Mouse (Mus musculus) brown adipose tissue, adult 24 weeks (tissue): Measurements from ENCODE around the gene Dynlrb2. TPM values are rescaled to one million over a fixed set of nuclear protein-coding genes. Genes with fewer than 3 reads are reported as not detected.

Experiments
- H3K27ac ChIP-seq: fragments of 200-500 bp; replicated peaks from 2 replicates; pipeline ENCODE4 v1.5.1; 2012; ENCODE audit warnings: low read depth, mild to moderate bottlenecking, low read length
- H3K4me1 ChIP-seq: fragments of 200-500 bp; 2 replicates; pipeline ENCODE4 v1.6.1; 2012; ENCODE audit warnings: low read length, mixed read lengths; ENCODE audit not compliant: control insufficient read depth, insufficient read depth, insufficient read length
- H3K4me3 ChIP-seq: fragments of 200-500 bp; 2 replicates; pipeline ENCODE4 v1.5.1; 2012; ENCODE audit warnings: low read depth, mild to moderate bottlenecking, low read length, moderate library complexity; ENCODE audit not compliant: insufficient read depth
- polyA plus RNA-seq: library from polyadenylated mRNA; stranded (reverse); fragments of >200 nt; gene quantifications from 2 replicates; pipeline ENCODE4 v1.2.4, GENCODE M21; 2012; ENCODE audit not compliant: missing spikeins, insufficient read depth, insufficient read length

Dynlrb2 gene
- polyA plus RNA-seq, 1 experiment: not detected

DNA sequence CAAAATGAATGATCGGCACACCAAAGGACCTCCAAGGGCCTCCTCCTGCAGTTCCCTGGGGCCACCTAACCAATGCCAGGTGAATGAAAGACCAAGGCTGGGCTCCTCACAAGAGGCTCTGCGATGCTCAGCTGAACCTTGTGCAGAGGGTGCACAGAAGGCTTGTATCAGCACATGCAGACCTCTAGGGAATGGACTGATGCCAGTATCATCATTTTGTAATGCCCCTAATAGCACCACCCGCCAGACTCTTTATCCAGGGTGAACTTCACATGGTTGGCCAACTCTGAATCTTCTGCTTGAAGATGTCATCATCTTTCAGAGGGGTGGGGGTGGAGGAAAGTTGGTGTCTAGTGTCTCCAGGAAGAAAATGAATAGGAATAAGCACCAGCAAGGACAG is 16.9 kb downstream of the Dynlrb2 start:
- Histone ChIP-seq H3K4me3 (no peak overlapping the region), H3K27ac (no peak overlapping the region), H3K4me1 (no peaks in the 10 kb centered on the region)

DNA sequence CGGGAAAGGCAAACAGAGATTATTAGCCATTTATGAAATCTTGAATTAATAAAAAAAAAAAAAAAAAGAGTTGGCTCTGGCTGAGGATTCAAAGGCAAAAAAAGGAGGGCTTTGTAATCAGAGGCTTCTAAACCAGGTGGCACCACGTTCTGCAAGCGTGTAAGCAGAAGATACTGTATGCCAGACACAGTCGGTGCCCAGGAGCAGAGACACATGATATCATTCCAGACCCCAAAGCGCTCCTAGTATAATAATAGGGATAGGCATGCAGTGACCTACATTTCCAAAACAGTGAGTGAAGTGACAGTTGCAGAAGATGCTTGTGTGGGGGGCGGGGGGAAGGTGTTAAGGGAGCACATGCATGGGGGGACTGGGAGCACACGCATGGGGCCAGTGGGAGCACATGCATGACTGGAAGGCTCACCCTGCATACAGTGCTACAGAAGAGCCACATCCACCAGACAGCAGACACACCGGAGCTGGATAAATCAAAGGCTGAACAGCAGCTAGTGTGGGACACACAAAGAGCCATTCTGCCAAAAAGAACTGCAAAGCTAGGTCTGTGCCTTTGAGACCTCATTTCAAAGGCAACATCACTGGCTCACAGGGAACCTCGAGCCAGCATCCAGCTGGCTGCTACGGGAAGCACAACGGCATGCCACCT is 17.5 kb downstream of the Dynlrb2 start:
- no peaks in the 10 kb centered on the region for H3K4me1 ChIP-seq
- no peak overlapping the region for H3K4me3 ChIP-seq
- H3K27ac ChIP-seq: no peak overlapping the region

DNA sequence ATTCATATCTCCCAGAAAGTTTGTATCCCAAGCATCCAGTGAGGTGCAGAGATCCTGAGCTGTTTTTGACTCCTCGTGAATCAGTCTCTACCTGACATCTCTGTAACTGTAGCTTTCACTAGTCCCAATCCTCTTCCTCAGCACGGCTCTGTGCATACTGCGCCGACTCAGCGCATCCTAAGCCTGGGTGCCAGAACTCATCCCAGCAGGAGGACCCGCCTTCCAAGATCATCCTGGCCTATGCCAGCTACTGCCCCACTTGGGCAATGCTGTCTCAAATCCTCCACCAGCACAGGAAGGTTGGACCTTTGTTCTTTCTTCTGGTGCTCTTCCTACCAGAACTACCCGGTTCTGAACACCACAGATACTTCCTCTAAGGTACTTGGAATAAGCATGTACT is 20.1 kb downstream of the Dynlrb2 start:
- Histone ChIP-seq H3K27ac (no peak overlapping the region), H3K4me1 (no peaks in the 10 kb centered on the region), H3K4me3 (no peak overlapping the region)

DNA sequence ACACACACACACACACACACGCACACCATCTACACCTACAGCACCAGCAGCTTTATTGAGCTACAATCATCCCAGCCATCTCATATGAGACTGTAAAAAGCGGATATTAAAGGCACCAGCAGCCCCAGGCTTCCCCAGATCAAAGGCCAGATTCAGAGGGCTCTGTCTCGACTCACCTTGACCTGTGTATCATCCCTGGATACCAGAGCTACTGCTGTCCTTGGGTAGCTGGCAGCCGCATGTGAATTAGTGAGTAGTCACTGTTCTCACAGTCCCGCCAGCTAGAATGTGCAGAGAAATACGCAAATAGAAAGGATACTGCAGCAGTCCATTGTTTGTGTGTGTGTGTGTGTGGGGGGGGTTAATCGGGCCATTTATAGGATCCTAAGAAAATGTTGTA is 24.0 kb downstream of the Dynlrb2 start:
- Histone ChIP-seq H3K27ac (no peak overlapping the region), H3K4me3 (no peak overlapping the region), H3K4me1 (no peaks in the 10 kb centered on the region)

GRCm38 (mm10) chr8:116533081-116533480 is 28.3 kb downstream of the Dynlrb2 start:
- no peak overlapping the region for H3K27ac ChIP-seq
- H3K4me1 ChIP-seq: no peaks in the 10 kb centered on the region
- H3K4me3 ChIP-seq: no peak overlapping the region

GRCm38 (mm10) chr8:116536786-116537185 is 32.0 kb downstream of the Dynlrb2 start:
- H3K4me3 ChIP-seq: no peak overlapping the region
- H3K4me1 ChIP-seq: no peaks in the 10 kb centered on the region
- H3K27ac ChIP-seq: no peak overlapping the region

GRCm38 (mm10) chr8:116538763-116539162 is 34.0 kb downstream of the Dynlrb2 start:
- H3K4me3 ChIP-seq: no peak overlapping the region

GRCm38 (mm10) chr8:116540136-116540535 is 35.4 kb downstream of the Dynlrb2 start:
- Histone ChIP-seq H3K4me3 (no peak overlapping the region), H3K27ac (no peak overlapping the region), H3K4me1 (0 out of 2 replicates have a peak, but pooled peaks cover 2% of the 10 kb centered on the region)

More at GRCm38 (mm10) chr8:116538763-116539162, 34.0 kb downstream of the Dynlrb2 start:
- Histone ChIP-seq H3K4me1 (0 out of 2 replicates have a peak, but pooled peaks cover 2% of the 10 kb centered on the region), H3K27ac (no peak overlapping the region)

- no peak overlapping the region for H3K4me3 ChIP-seq
- no peak overlapping the region for H3K27ac ChIP-seq
- 0 out of 2 replicates have a peak, but pooled peaks cover 2% of the 10 kb centered on the region for H3K4me1 ChIP-seq
Measured at GRCm38 (mm10) chr8:116542842-116543241, 38.1 kb downstream of the Dynlrb2 start.

- H3K27ac ChIP-seq: no peak overlapping the region
- 0 out of 2 replicates have a peak, but pooled peaks cover 2% of the 10 kb centered on the region for H3K4me1 ChIP-seq
- H3K4me3 ChIP-seq: no peak overlapping the region
Measured at GRCm38 (mm10) chr8:116543366-116543765, 38.6 kb downstream of the Dynlrb2 start.

GRCm38 (mm10) chr8:116552255-116552654 is 47.5 kb downstream of the Dynlrb2 start:
- no peak overlapping the region for H3K27ac ChIP-seq
- H3K4me1 ChIP-seq: no peaks in the 10 kb centered on the region
- H3K4me3 ChIP-seq: no peak overlapping the region

- Histone ChIP-seq H3K27ac (no peak overlapping the region), H3K4me3 (no peak overlapping the region)
Measured at GRCm38 (mm10) chr8:116552778-116553177, 48.0 kb downstream of the Dynlrb2 start.

More at GRCm38 (mm10) chr8:116552778-116553177, 48.0 kb downstream of the Dynlrb2 start:
- no peaks in the 10 kb centered on the region for H3K4me1 ChIP-seq

Other genes starting within 250 kb of the Dynlrb2 start
- 2.0 and 3.6 TPM in 2 replicates for gene Cdyl2, start 228.0 kb downstream of the Dynlrb2 start, polyA plus RNA-seq